Mouse (Mus musculus): ENCODE measurements around the gene Cox19. TPM values are rescaled to one million over a fixed set of nuclear protein-coding genes. Genes with fewer than 3 reads are reported as not detected.

Cox19 gene
- total RNA-seq, 2 experiments from 2014 or later, result 78.6 to 85.9 TPM

DNA sequence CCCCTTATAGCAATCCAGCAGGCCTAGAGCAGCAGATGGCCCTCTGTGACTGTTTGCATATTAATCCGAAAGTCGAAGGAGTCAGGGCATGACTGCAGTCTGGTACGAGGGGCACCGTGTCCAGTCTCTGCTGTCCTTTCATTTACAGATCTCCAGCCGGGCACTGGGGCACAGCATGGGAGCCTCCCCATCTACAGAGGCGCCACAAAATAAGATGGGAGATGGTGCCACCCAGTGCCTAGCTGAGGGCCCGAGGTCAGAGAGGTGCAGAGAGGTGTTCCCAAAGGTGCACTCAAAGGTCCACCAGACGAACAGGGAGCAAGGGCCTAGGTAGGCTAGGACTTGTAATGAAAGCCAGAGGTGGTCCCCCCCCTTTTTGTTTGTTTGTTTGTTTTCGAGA is 32.0 kb upstream of the Cox19 start:
- DNase-seq, result no peak
- intact Hi-C loops (cut with DNase I), result loop anchor here (2.0 kb wide), 1 partner anchor 14 kb away; no protein-coding TSS in a partner anchor

DNA sequence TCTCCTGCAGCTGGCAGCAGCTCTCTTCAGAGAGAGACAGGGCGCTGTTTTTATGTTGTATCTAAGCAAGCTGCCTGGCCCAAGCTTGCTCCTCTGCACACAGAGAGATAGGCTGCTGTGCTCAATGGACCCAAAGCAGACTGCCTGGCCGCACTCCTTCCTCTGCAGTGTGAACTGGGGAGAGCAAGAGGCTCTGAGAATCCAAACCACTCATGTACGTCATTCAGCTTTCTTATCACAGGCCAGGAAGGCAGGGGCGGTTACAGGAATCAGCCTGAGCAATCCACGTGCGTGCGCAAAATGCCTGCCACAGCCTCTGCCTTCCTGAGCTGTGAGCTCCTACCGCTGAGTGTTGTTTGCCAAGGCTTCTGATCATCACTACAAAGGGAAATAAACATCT is 31.5 kb upstream of the Cox19 start:
- peak; percentile 66 to 70 for DNase-seq
- intact Hi-C loops (cut with DNase I), result loop anchor here (2.0 kb wide), 1 partner anchor 14 kb away; no protein-coding TSS in a partner anchor

GRCm38 (mm10) chr5:139381586-139382513 is 30.6 kb upstream of the Cox19 start:
- DNase-seq, result no peak
- intact Hi-C loops (cut with DNase I), result loop anchor here (2.0 kb wide), 1 partner anchor 13 kb away; no protein-coding TSS in a partner anchor

DNA sequence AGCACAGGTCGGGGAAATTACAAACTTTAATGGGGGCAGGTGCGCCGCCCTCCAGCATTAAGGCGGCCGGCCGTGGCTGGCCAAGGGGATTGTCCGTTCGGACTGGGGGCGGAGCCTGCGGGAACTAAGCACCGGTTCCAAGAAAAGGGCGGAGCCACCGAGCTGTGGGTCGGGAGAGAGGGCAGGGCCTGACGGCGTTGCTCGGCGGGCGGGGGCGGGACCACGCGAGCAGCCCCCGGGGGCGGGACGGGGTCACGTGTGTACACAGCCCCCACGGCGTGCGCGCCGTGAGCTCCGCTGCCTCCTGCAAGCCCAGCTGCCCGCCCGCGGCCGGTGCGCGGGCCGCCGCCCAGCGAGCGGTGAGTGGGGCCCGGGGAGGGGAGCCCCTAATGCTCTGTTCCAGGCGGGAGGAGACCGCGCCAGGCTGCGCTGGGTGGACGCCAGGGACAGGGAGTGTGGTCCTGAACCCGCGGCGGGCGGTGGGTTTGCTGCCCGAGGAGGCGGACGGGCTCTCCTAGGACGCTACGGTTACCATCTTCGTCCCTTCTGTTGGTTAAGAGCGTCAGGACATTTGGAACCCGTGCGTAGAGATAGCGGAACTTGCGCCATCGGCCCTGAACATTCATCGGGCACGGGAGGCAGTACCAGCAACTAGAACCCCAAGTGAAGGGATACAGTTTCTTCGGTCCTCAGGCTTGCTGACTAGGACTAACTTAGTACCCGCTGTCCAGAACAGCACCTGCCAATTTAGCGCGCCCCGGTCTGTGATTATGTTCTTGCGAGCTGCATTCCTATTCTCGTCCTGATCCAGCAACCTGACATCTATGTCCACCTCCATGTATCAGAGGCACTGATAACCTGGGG is 29.4 kb upstream of the Cox19 start:
- intact Hi-C loops (cut with DNase I), result no loop called here
- peak; percentile 97 to 98 for DNase-seq

GRCm38 (mm10) chr5:139379771-139380384 is 28.7 kb upstream of the Cox19 start:
- intact Hi-C loops (cut with DNase I), result no loop called here
- no peak for DNase-seq

DNA sequence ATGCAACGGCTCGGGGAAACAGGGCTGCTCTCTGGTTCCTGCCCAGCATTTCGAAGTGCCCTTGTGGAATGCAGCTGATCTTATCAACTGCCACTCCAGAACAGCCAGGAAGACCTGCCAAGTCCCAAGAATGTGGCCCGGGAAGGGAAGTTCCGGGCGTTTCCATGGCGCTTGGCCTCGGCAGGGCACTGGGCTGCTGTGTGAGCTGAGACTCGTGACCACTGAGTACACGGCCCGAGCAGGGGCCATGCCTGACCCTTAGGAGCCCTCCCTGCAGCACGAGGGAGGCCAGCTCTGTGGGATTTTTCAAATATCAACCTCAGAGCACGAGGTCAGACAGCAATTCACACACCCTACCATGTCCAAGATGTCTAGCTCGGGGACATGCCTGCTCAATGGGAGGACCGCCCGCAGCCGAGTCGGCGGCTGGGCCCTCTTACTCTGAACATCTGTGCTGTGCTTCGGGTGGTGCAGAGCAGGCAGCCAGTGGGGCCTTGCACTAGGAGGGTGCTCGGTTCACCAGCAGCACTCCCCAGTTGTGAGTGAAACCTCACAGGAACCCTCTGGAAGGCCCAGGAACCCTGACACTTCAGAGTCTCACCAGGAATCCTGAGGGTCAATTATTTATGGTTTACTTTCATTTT is 27.9 kb upstream of the Cox19 start:
- intact Hi-C loops (cut with DNase I), result no loop called here
- peak; percentile 74 to 84 for DNase-seq

- intact Hi-C loops (cut with DNase I), result no loop called here
- no peak for DNase-seq
Measured at GRCm38 (mm10) chr5:139378271-139378556, 27.0 kb upstream of the Cox19 start.

DNA sequence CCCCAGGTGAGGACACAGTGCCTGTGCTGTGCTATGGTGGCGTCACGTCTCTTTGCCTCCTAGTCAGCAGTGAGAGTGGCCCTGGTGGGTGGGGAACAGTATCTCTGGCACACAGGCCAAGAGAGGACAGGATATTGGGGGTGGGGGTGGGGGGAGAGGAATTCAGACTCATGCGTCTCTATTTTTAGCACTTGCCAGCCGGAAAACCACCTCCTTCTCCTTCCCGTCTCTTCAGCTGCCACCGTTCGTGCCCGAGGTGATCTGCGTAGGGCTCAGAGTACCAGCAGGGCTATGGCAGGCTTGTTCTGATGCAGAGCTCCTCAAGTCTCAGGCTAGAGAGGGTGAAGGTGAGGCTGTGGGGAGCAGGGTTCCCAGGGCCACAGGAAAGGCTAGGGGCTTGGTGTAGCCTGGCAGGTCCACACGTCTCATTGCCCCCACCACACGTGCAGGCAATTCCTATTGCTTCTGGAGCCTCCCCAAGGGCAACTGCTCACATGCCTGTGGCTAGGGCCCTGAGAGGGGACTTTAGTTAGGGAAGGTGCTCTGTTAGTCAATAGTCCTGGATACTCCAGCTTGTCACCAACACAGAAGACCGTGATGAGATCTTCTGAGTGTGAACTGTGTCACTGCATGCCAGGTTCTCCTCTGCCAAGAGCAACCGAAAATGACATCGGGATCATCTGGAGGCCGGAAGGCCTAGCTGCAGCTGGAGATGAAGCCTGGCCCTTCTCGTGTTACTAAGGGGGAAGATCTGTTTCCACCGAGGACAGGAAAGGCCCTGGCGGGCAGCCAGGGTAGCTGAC is 26.5 kb upstream of the Cox19 start, which contains the start of gene Gpr146:
Gene Gpr146 (plus strand): TSS at position 230 of the 803 bp plus-strand sequence.
- peak; percentile 76 to 78 for DNase-seq
- intact Hi-C loops (cut with DNase I), result no loop called here

GRCm38 (mm10) chr5:139374841-139375240 is 23.6 kb upstream of the Cox19 start:
- DNase-seq, result no peak
- intact Hi-C loops (cut with DNase I), result no loop called here

- intact Hi-C loops (cut with DNase I), result no loop called here
- DNase-seq, result no peak
Measured at GRCm38 (mm10) chr5:139373889-139374444, 22.7 kb upstream of the Cox19 start.

GRCm38 (mm10) chr5:139373126-139373525 is 21.9 kb upstream of the Cox19 start:
- intact Hi-C loops (cut with DNase I), result no loop called here

DNA sequence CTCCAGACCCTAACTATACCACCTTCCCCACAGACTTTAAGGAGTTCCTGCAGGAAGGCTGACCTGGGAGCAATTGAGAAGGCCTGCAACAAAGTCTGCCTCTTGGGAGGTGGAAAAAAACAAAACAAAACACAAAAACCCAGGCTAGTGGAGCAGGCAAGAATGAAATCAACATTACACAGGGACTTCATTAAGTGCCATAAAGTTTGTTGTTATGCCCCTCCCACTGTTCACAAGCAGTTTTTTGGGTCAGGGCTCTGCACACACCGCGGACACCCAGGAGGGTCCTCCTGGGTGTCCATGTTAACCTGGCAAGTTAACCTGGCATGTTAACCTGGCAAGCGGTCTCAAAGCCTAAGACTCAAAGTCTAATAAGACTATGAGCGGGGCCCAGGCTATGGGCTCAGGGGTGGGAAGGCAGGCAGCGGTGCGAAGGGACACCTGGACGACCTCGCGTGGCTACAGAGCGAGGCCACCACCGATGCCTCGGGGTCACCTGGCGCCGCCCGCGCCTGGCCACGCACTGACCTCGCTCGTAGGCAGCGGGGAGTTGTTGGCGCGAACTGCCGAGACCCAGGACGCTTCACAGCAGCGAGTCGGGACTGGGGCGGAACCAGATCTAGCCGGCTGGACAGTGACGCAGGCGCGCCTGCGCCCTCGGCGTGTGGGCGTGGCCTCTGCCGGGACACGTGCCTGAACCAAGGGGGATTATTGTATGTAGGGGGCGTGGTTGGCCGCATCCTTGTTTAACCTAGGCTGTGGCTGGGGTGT is 20.6 kb upstream of the Cox19 start:
- peak; percentile 92 to 94 for DNase-seq
- intact Hi-C loops (cut with DNase I), result no loop called here

More at GRCm38 (mm10) chr5:139373126-139373525, 21.9 kb upstream of the Cox19 start:
- DNase-seq, result no peak

- intact Hi-C loops (cut with DNase I), result no loop called here
Measured at GRCm38 (mm10) chr5:139371118-139371517, 19.9 kb upstream of the Cox19 start.

DNA sequence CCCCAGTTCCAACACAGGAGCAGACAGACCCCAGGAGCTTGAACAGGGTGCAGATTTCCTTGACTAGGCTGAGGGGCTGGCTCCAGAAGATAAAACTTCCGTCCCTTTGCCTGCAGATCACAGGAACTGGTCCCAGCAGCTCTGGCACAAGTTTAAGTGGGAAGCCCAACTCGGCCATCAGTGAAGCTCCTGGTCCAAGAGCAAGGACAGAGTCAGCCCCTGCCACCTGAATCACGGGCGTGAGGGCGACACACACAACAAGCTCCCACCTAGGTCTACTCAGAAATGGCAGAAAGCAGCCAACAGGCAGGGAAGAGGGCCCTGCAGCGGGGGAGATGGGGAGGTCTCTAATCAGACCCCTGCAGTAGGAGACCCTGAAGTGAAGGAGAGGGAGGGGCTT is 19.1 kb upstream of the Cox19 start:
- DNase-seq, result no peak
- intact Hi-C loops (cut with DNase I), result no loop called here

More at GRCm38 (mm10) chr5:139371118-139371517, 19.9 kb upstream of the Cox19 start:
- no peak for DNase-seq

GRCm38 (mm10) chr5:139368638-139369320 is 17.6 kb upstream of the Cox19 start:
- no peak for DNase-seq
- intact Hi-C loops (cut with DNase I), result loop anchor here (2.0 kb wide), 1 partner anchor 14 kb away; no protein-coding TSS in a partner anchor

GRCm38 (mm10) chr5:139367884-139368458 is 16.8 kb upstream of the Cox19 start:
- intact Hi-C loops (cut with DNase I), result loop anchor here (2.0 kb wide), 1 partner anchor 15 kb away; no protein-coding TSS in a partner anchor
- DNase-seq, result no peak

- intact Hi-C loops (cut with DNase I), result no loop called here
- no peak for DNase-seq
Measured at GRCm38 (mm10) chr5:139366484-139366883, 15.3 kb upstream of the Cox19 start.

All from heart, postnatal 14 days (tissue).